Mouse (Mus musculus): ENCODE measurements around the gene Trarg1.
"Not testable (repeated sequence)": the region's sequence is repeated elsewhere in the genome, so short reads cannot be mapped to it uniquely, and the experiment has no call there.

Trarg1 gene

GRCm38 (mm10) chr11:76679508-76679907 is at the start of gene Trarg1:
Trarg1 (plus strand) TSS chr11:76679808.
- not testable (repeated sequence) for DNase-seq (ENCODE audit: low spot score in 2 of 2)

DNA sequence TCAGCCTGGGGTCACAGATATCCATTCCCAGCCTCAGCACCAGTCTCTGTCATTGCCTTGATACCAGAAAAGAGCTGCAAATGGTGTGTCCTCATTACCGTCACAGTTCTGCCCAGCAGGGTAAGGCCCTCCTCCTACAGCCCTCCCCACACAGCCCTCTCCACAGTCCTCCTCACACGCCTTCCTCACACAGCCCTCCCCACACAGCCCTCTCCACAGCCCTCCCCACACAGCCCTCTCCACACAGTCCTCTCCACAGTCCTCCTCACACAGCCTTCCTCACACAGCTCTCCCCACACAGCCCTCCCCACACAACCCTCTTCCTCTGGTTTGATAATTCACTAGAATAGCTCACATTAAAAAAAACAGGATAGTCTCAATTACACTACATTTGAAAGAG is 49.6 kb upstream of the Trarg1 start:
- DNase-seq (ENCODE audit: low spot score in 2 of 2) = no peak

GRCm38 (mm10) chr11:76630487-76630886 is 49.1 kb upstream of the Trarg1 start:
- DNase-seq (ENCODE audit: low spot score in 2 of 2) = no peak

- DNase-seq (ENCODE audit: low spot score in 2 of 2) = no peak
Measured at GRCm38 (mm10) chr11:76639269-76639985, 40.2 kb upstream of the Trarg1 start.

DNA sequence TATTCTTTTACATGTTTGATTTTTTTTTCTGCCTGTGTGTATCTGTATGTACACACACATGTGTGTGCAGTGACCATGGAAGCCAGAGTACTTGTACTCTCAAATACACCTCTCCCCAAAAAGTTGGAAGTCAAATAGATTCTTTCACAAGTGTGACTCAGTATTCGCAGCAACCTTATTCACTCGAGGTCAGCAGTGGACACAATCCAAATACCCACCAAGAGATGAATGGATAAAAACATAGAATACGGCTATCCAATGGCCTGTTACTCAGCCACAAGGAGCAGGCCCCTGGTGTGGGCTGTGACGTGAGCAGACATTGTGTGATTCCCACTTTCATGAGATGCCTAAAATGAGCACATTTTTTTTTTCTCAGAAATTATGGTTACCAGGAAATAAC is 39.4 kb upstream of the Trarg1 start:
- DNase-seq (ENCODE audit: low spot score in 2 of 2) = no peak

DNA sequence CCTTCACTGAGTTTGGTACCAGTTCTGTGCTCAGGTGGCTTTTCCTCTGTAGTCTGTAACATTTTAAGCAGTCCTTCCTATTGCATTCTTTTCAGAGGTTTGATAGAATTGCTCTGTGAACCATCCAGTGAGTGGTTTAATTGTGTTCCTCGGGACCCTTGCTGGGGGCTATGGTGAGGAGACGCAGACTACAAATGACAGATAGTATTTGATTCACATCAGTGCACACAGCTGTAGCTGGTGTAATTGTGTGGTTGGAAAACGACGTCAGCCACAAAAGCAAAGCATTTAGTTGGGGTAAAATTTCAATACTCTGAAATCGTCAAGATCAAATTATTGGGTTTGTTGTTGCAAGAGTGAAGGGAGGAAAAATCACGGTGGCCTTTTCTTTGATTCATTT is 35.4 kb upstream of the Trarg1 start:
- no peak for DNase-seq (ENCODE audit: low spot score in 2 of 2)

GRCm38 (mm10) chr11:76645036-76645435 is 34.6 kb upstream of the Trarg1 start:
- no peak for DNase-seq (ENCODE audit: low spot score in 2 of 2)

DNA sequence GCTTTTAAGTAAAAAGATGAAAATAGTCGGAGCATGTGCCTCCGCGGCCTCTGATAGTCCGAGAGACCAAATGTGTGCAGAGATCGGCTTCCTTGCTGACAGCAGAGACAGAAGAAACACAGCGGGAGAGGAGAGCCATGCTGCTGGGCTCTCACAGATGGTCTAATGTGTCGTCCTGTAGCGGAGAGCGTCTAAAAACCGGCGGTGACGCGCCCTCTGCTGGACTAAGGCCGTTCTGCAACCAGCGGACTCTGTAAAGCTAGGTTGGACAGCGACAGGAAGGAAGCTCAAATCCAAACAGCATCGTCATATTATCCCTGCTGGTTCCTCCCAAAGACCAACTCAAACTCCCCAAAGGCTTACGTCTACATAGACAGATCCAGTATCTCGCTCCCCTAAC is 33.7 kb upstream of the Trarg1 start:
- peak; percentile 66 to 75 for DNase-seq (ENCODE audit: low spot score in 2 of 2)

DNA sequence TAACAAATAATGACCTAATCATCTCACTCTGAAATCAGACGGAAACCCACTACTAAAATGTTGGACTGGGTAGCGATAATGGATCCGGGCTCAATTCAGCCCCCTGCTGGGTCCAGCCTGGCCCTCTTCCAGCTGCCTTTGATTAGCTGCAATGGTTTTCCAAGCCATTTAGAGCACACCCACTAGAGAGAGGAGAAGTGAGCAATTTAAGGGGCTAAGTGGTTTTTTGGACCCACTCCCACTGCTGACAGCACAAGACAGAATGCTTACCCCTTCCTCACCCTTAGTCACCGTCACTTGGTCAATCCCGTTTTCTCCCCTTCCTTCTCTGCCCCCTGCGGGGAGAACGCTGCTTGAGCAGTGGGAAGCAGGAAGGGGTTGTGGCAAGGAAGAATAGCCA is 32.5 kb upstream of the Trarg1 start:
- no peak for DNase-seq (ENCODE audit: low spot score in 2 of 2)

DNA sequence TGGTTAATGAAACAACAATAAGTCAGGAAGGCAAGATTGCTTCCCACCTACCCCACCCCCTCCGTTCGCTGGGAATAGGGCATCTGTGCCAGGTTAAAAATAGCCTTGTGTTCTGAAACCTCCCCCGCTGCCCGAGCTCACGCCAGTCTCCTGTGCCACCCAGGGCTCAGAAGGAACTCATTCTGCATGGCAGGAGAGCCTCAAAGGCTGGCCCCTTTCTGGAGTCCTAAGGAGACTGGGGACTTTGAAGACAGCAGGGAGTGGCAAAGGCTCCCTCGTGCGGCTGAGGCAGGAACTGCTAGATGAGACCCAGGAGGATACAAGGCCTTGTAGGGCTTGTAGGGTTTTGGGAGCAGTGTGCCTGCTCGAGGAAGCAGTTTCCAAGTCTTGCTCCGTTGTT is 32.1 kb upstream of the Trarg1 start:
- peak; percentile 48 to 59 for DNase-seq (ENCODE audit: low spot score in 2 of 2)

GRCm38 (mm10) chr11:76650862-76651560 is 28.6 kb upstream of the Trarg1 start:
- no peak for DNase-seq (ENCODE audit: low spot score in 2 of 2)

GRCm38 (mm10) chr11:76652838-76653334 is 26.7 kb upstream of the Trarg1 start:
- DNase-seq (ENCODE audit: low spot score in 2 of 2) = no peak

- no peak for DNase-seq (ENCODE audit: low spot score in 2 of 2)
Measured at GRCm38 (mm10) chr11:76655106-76655505, 24.5 kb upstream of the Trarg1 start.

GRCm38 (mm10) chr11:76657450-76657970 is 22.1 kb upstream of the Trarg1 start:
- no peak for DNase-seq (ENCODE audit: low spot score in 2 of 2)

- DNase-seq (ENCODE audit: low spot score in 2 of 2) = no peak
Measured at GRCm38 (mm10) chr11:76659138-76659930, 20.3 kb upstream of the Trarg1 start.

DNA sequence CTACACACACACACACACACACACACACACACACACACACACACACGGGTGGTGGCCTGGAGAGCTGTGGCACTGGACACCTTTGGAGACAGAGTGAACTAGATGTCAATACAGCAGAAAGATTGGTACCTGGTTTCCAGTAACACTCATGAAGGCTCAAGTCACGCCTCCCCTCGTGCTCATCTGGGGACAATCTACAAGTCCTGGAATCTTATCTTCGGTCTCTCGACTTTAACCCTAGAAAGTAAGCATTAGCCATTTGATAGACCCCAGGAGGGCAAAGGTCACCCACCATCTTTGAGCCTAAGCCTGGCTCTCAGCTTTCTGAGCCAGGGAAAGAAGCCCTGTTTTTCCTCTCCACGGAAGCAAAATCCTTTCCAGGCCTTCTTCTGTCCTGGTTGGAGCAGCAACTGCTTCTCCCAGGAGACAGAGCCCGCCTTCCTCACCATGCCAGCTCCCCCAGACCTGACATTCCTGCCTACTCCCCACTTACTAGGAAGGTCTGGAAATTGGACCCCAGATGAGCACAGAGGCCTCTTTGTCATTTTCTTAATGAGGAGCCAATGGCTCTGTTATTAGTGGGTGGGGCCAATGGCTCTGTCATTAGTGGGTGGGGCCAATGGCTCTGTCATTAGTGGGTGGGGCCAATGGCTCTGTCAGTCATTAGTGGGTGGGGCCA is 17.7 kb upstream of the Trarg1 start:
- no peak for DNase-seq (ENCODE audit: low spot score in 2 of 2)

- no peak for DNase-seq (ENCODE audit: low spot score in 2 of 2)
Measured at GRCm38 (mm10) chr11:76666002-76666649, 13.5 kb upstream of the Trarg1 start.

DNA sequence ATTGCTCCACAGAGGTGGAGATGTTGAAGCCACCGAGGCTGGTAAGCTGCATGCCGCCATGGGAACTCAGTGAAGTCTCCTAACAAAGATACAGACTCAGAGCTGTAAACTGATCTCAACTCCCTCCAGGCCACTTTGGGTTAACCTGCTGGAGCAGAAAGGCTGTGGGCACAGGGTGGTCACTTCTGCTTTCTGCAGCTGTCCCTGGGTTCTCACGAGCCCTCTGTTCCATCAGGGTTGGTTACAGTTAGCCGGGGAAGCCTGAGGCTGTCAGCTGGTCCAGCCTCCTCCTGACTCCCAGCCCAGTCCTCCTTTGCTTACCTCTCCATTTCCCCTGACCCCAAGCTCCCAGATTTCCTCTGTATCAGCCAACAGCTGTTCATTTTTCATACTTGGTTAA is 11.8 kb upstream of the Trarg1 start:
- DNase-seq (ENCODE audit: low spot score in 2 of 2) = no peak

- DNase-seq (ENCODE audit: low spot score in 2 of 2) = no peak
Measured at GRCm38 (mm10) chr11:76671871-76672475, 7.6 kb upstream of the Trarg1 start, which contains the start of gene Bhlha9. Bhlha9 (plus strand) TSS chr11:76672470.

DNA sequence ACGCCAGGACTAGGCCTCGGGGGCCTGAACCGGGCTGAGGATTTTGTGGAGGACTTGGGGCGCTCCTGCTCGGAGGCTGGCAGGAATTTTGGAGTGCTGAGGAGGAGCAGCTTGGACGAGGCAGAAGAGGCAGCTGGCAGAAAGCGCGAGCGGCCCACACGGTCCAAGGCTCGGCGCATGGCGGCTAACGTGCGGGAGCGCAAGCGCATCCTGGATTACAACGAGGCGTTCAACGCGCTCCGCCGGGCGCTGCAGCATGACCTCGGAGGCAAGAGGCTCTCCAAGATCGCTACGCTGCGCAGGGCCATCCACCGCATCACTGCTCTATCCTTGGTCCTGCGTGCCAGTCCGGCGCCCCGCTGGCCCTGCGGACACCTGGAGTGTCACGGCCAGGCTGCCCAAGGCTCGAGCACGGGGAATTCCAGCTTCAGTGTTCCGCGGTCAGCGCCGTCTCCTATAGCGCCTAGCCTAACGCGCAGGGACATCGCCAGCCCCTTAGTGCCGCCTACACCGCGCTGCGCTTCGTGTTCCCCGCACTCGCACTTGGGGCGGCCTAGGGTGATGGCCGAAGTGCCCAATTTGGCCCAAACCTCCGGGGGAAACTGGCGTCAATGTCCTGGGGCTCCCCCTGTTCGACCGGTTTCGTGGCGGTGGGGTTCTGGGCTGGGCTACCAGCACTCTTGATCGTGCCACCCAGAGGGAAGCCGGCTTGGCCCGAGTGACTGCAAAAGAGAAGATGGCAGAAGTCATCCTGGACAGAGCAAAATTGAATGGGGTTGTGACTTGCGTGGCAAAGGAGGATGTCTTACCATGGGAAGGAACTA is 6.8 kb upstream of the Trarg1 start:
- DNase-seq (ENCODE audit: low spot score in 2 of 2) = no peak
